Mouse (Mus musculus) lung, embryonic 14.5 days (tissue): ENCODE measurements at regions not wholly inside any gene's neighbourhood (a gene's known extent, or its start where the extent isn't known, plus 50 kb on each side); places are given as distances from the start of the nearest gene placed in this dataset.

ENCODE experiments used
- ATAC-seq: fragments of 200-750 bp; cut with Nextera tagmentation; 2 replicates; pipeline ENCODE4 v1.8.0; 2017; ENCODE audit warnings: mild to moderate bottlenecking, moderate TSS enrichment, moderate library complexity; ENCODE audit not compliant: insufficient read depth
- DNase-seq: peaks from one replicate; pipeline ENCODE4 v3.0.0-alpha.2; 2015
- H3K27ac ChIP-seq: fragments of 300-500 bp; sonication (generic); 2 replicates; pipeline ENCODE4 v1.5.1; 2014; ENCODE audit warnings: low read depth, mild to moderate bottlenecking, moderate library complexity
- H3K27me3 ChIP-seq: fragments of 300-500 bp; sonication (generic); 2 replicates; pipeline ENCODE4 v1.6.1; 2014; ENCODE audit warnings: low read length, control low read depth; ENCODE audit not compliant: insufficient read depth
- H3K36me3 ChIP-seq: fragments of 300-500 bp; sonication (generic); 2 replicates; pipeline ENCODE4 v1.6.1; 2014; ENCODE audit warnings: control low read depth; ENCODE audit not compliant: insufficient read depth
- H3K4me1 ChIP-seq: fragments of 300-500 bp; sonication (generic); 2 replicates; pipeline ENCODE4 v1.6.1; 2014; ENCODE audit warnings: antibody characterized with exemption, control low read depth; ENCODE audit not compliant: insufficient read depth
- H3K4me2 ChIP-seq: fragments of 300-500 bp; sonication (generic); 2 replicates; pipeline ENCODE4 v1.6.1; 2014; ENCODE audit warnings: mild to moderate bottlenecking
- H3K4me3 ChIP-seq: fragments of 300-500 bp; sonication (generic); 2 replicates; pipeline ENCODE4 v1.5.1; 2014; ENCODE audit warnings: low read depth, low read length
- H3K9ac ChIP-seq: fragments of 300-500 bp; sonication (generic); 2 replicates; pipeline ENCODE4 v1.6.1; 2014
- H3K9me3 ChIP-seq: fragments of 300-500 bp; sonication (generic); 2 replicates; pipeline ENCODE4 v1.6.1; 2016; ENCODE audit warnings: low read depth, low read length, control low read depth
- CTCF ChIP-seq: IDR thresholded peaks from 2 replicates; pipeline ENCODE4 v1.5.1; 2016; ENCODE audit warnings: antibody characterized with exemption, low read depth
- WGBS: fragments of 180-500 bp; shearing (Covaris S2); extraction: QIAGEN DNeasy Blood & Tissue Kit; methylation state at CpG from one replicate; pipeline ENCODE4 v1.1.7; 2014; 5-methylcytosine and 5-hydroxymethylcytosine counted together

- Histone ChIP-seq H3K4me2 (no peak overlapping the region), H3K4me1 (no peaks in the 10 kb centered on the region), H3K9me3 (no peaks in the 10 kb centered on the region), H3K27ac (0 out of 2 replicates have a peak overlapping the region, but pooled peaks have one; percentile 9), H3K27me3 (no peaks in the 10 kb centered on the region), H3K4me3 (no peak overlapping the region), H3K36me3 (no peaks in the 10 kb centered on the region), H3K9ac (no peak overlapping the region)
- ATAC-seq, result no peak
- no peak for TF ChIP-seq CTCF
- DNase-seq, result peak; percentile 24
- WGBS, result 21% methylated on average over 3 of the region's 3 CpGs
Measured at GRCm38 (mm10) chr12:56250262-56250661, 95.4 kb downstream of the Mbip start.

DNA sequence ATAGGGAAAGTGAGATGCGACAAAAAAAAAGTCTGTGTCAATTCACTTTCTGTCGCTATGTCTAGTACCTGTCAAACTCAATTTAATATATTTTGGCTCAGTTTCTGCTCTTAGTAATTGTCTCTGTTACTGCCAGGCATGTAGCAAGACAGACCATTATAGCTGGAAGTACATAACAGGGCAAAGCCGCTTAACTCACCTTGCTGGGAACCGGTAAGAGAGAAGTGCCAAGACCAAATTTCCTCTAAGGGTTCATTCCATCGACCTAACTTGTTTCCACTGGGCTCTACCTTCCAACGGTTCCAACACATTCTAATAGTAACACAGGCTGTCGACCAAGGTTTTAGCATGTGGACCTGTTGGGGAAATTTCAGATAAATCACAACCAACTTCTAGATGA, 99.3 kb downstream of the Mbip start:
- 91% methylated on average over 7 of the region's 7 CpGs for WGBS
- Histone ChIP-seq H3K4me1 (no peaks in the 10 kb centered on the region), H3K4me3 (no peak overlapping the region), H3K4me2 (no peak overlapping the region), H3K9ac (no peak overlapping the region), H3K27me3 (no peaks in the 10 kb centered on the region), H3K9me3 (no peaks in the 10 kb centered on the region), H3K27ac (no peak overlapping the region), H3K36me3 (no peaks in the 10 kb centered on the region)
- ATAC-seq, result no peak
- no peak for TF ChIP-seq CTCF
- no peak for DNase-seq

- no peaks in the 10 kb centered on the region for H3K36me3 ChIP-seq
- H3K9ac ChIP-seq, result no peak overlapping the region
- 32% methylated on average over 5 of the region's 5 CpGs for WGBS
- H3K4me2 ChIP-seq, result no peak overlapping the region
- H3K27me3 ChIP-seq, result no peaks in the 10 kb centered on the region
- no peaks in the 10 kb centered on the region for H3K9me3 ChIP-seq
- H3K4me3 ChIP-seq, result no peak overlapping the region
- peak; percentile 71 for DNase-seq
- no peak for TF ChIP-seq CTCF
- ATAC-seq, result peak; percentile 93
- H3K4me1 ChIP-seq, result no peaks in the 10 kb centered on the region
- no peak overlapping the region for H3K27ac ChIP-seq
Measured at GRCm38 (mm10) chr12:56242803-56243202, 102.9 kb downstream of the Mbip start.

GRCm38 (mm10) chr12:56241735-56242134, 104.0 kb downstream of the Mbip start:
- peak; percentile 81 for DNase-seq
- Histone ChIP-seq H3K9ac (no peak overlapping the region), H3K4me2 (no peak overlapping the region), H3K27me3 (no peaks in the 10 kb centered on the region), H3K9me3 (no peaks in the 10 kb centered on the region), H3K4me1 (no peaks in the 10 kb centered on the region), H3K27ac (peak overlapping the region; percentile 0; the same call in 1 of the 2 replicates), H3K4me3 (no peak overlapping the region), H3K36me3 (no peaks in the 10 kb centered on the region)
- ATAC-seq, result peak; percentile 73; the same call in 1 of the 2 replicates
- 38% methylated on average over 5 of the region's 5 CpGs for WGBS
- TF ChIP-seq CTCF, result peak; percentile 76

- Histone ChIP-seq H3K27ac (peak overlapping the region; percentile 51), H3K36me3 (no peaks in the 10 kb centered on the region), H3K4me1 (no peaks in the 10 kb centered on the region), H3K9ac (no peak overlapping the region), H3K4me2 (no peak overlapping the region), H3K9me3 (no peaks in the 10 kb centered on the region), H3K27me3 (no peaks in the 10 kb centered on the region), H3K4me3 (no peak overlapping the region)
- no peak for DNase-seq
- ATAC-seq, result no peak
- no peak for TF ChIP-seq CTCF
- WGBS, result 12% methylated on average over 12 of the region's 12 CpGs
Measured at GRCm38 (mm10) chr12:56240206-56240605, 105.5 kb downstream of the Mbip start.

GRCm38 (mm10) chr12:56234571-56234970, 111.1 kb downstream of the Mbip start:
- no peak for TF ChIP-seq CTCF
- Histone ChIP-seq H3K4me3 (no peak overlapping the region), H3K4me1 (no peaks in the 10 kb centered on the region), H3K9me3 (no peaks in the 10 kb centered on the region), H3K4me2 (no peak overlapping the region), H3K27me3 (no peaks in the 10 kb centered on the region), H3K27ac (no peak overlapping the region), H3K36me3 (no peaks in the 10 kb centered on the region), H3K9ac (no peak overlapping the region)
- 68% methylated on average over 6 of the region's 6 CpGs for WGBS
- DNase-seq (no peak), ATAC-seq (no peak)

GRCm38 (mm10) chr12:56233209-56233608, 112.5 kb downstream of the Mbip start:
- no peak for TF ChIP-seq CTCF
- Histone ChIP-seq H3K9ac (no peak overlapping the region), H3K4me3 (no peak overlapping the region), H3K36me3 (no peaks in the 10 kb centered on the region), H3K4me1 (no peaks in the 10 kb centered on the region), H3K27me3 (no peaks in the 10 kb centered on the region), H3K9me3 (no peaks in the 10 kb centered on the region), H3K27ac (no peak overlapping the region), H3K4me2 (no peak overlapping the region)
- DNase-seq, result no peak
- no peak for ATAC-seq
